Mouse (Mus musculus) liver, postnatal 0 days (tissue): ENCODE data around the gene Rhox11. TPM values are rescaled to one million over a fixed set of nuclear protein-coding genes. Genes with fewer than 3 reads are reported as not detected.
"Not testable (repeated sequence)": the region's sequence is repeated elsewhere in the genome, so short reads cannot be mapped to it uniquely, and the experiment has no call there.

Experiments
- ATAC-seq: fragments of 200-750 bp; cut with Nextera tagmentation; 2 replicates; pipeline ENCODE4 v1.8.0; 2017; ENCODE audit warnings: mild to moderate bottlenecking, moderate library complexity
- DNase-seq: peaks from one replicate; pipeline ENCODE4 v3.0.0-alpha.2; 2016
- H3K27ac ChIP-seq: fragments of 300-500 bp; sonication (generic); 2 replicates; pipeline ENCODE4 v1.5.1; 2014; ENCODE audit warnings: antibody characterized with exemption, moderate library complexity, mild to moderate bottlenecking, low read depth
- H3K27me3 ChIP-seq: fragments of 300-500 bp; sonication (generic); 2 replicates; pipeline ENCODE4 v1.6.1; 2014; ENCODE audit warnings: low read length, control low read depth, mixed read lengths; ENCODE audit not compliant: insufficient read depth
- H3K36me3 ChIP-seq: fragments of 300-500 bp; sonication (generic); replicated peaks from 2 replicates; pipeline ENCODE4 v1.6.1; 2014; ENCODE audit warnings: mild to moderate bottlenecking, control low read depth, low read length, moderate library complexity, mixed read lengths; ENCODE audit not compliant: insufficient read depth
- H3K4me1 ChIP-seq: fragments of 300-500 bp; sonication (generic); 2 replicates; pipeline ENCODE4 v1.6.1; 2014; ENCODE audit warnings: antibody characterized with exemption, mild to moderate bottlenecking, control low read depth; ENCODE audit not compliant: insufficient read depth
- H3K4me2 ChIP-seq: fragments of 300-500 bp; sonication (generic); 2 replicates; pipeline ENCODE4 v1.6.1; 2014; ENCODE audit warnings: low read depth, mild to moderate bottlenecking, low read length, moderate library complexity, mixed read lengths
- H3K4me3 ChIP-seq: fragments of 300-500 bp; sonication (generic); 2 replicates; pipeline ENCODE4 v1.5.1; 2014; ENCODE audit warnings: low read depth, low read length
- H3K9ac ChIP-seq: fragments of 300-500 bp; sonication (generic); replicated peaks from 2 replicates; pipeline ENCODE4 v1.6.1; 2014; ENCODE audit warnings: mild to moderate bottlenecking, moderate library complexity
- H3K9me3 ChIP-seq: fragments of 300-500 bp; sonication (generic); 2 replicates; pipeline ENCODE4 v1.6.1; 2016; ENCODE audit warnings: mild to moderate bottlenecking, control low read depth, low read length, mixed read lengths
- CTCF ChIP-seq: sonication (generic); IDR thresholded peaks from 2 replicates; pipeline ENCODE4 v1.5.1; 2016; ENCODE audit warnings: antibody characterized with exemption, low read depth
- EP300 ChIP-seq: IDR thresholded peaks from 2 replicates; pipeline ENCODE4 v1.6.1; 2016; ENCODE audit warnings: antibody characterized with exemption, low read depth, mild to moderate bottlenecking
- WGBS: fragments of 180-500 bp; shearing (Covaris S2); extraction: QIAGEN DNeasy Blood & Tissue Kit; methylation state at CpG from one replicate; pipeline ENCODE4 v1.1.7; 2014; ENCODE audit not compliant: insufficient replicate concordance; 5-methylcytosine and 5-hydroxymethylcytosine counted together
- polyA plus RNA-seq: library from polyadenylated mRNA; unstranded; fragments of >200 nt; fragmentation: Nextera tagmentation; extraction: Ambion mirVana; gene quantifications from 2 replicates; pipeline ENCODE4 v1.2.1, GENCODE M21; 2015

The Rhox11 gene
- polyA plus RNA-seq, 1 experiment from 2014 or later = not detected

DNA sequence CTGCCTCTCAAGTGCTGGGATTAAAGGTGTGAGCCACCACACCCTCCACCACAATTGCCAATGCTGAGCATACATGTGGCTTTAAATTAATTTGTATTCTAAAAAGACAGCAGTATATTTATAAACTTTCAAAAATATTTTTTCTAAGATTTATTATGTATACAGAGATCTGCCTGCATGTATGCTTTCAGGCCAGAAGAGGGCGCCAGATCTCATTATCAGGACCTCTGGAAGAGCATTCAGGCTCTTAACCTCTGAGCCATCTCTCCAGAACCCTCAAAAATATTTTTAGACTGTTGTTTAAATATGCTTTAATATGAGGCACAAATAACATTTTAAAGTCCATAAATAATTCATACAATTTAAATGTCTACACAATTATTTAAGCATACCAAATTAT, 23.4 kb downstream of the Rhox11 start:
- 6% methylated on average over 1 of the region's 1 CpGs for WGBS
- H3K4me1 ChIP-seq = no peaks in the 10 kb centered on the region
- no peak for ATAC-seq
- no peak for DNase-seq
- no peaks in the 10 kb centered on the region for H3K9me3 ChIP-seq
- H3K27me3 ChIP-seq = no peaks in the 10 kb centered on the region
- H3K9ac ChIP-seq = no peak overlapping the region
- TF ChIP-seq EP300 (no peak), CTCF (peak; percentile 49)
- H3K4me3 ChIP-seq = no peak overlapping the region
- H3K4me2 ChIP-seq = no peak overlapping the region
- H3K36me3 ChIP-seq = no peaks in the 10 kb centered on the region
- H3K27ac ChIP-seq = no peak overlapping the region

DNA sequence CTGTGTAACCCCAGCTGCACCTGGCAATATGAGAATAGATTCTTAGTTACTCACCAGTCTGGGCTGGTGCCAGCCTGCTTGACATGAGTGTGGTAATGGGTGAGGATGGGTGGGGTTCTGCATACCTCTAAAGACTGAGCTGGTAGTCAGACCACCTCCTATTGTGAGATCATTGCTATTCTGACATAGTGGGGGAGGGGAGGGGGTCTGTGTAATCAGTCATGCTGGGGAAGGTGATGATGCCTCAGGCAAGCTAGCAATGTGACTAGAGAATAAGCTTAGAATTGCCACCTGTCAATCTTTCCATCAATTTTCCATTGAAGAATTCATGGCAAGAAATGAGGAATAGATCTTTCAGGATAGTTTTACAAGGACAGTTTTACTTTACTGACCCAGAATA, 41.9 kb downstream of the Rhox11 start, which contains the start of gene Btg1-ps2:
Btg1-ps2 (minus strand) TSS at position 101 of the 400 bp plus-strand sequence.
- not testable (repeated sequence) for H3K4me1 ChIP-seq, H3K9ac ChIP-seq, DNase-seq, H3K4me3 ChIP-seq, H3K27ac ChIP-seq, ATAC-seq, H3K27me3 ChIP-seq, H3K9me3 ChIP-seq, H3K36me3 ChIP-seq, H3K4me2 ChIP-seq

DNA sequence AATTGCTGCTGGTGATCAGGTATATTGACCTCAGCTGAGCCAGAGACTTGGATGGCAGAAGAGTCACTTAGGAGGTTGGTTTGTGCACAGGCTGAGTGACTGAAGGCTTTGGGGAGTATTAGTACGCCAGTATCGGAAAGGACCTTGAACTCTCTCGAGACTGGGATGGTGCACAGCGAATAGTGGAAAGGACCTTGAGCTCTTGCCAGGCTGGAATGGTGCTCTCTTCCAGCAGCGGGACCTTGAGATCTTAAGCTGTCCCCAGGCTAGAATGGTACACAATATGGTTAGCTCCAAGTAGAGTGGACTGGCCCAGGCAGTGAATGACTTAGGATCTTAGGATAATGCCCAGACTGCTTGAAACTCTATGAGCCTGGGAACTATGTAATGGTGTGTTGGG, 45.3 kb downstream of the Rhox11 start:
- no peak for DNase-seq

DNA sequence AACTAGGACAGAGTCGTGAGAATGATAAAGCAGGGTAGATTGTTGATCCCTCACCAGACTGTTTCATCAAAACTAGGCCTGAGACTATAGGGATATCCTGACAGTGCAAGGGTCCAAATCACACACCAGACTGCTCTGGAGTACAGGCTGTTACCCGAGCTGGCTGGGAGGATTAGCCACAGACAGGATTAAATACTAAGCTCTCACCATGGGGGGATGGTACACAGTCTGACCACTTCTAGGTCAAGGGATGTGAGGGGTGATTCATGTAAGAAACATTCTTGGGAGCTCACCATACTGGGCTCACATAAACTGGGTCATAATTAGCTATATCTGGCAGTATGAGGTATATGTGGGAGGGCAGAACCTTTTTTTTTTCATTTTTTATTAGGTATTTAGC, 51.1 kb downstream of the Rhox11 start:
- 58% methylated on average over 2 of the region's 2 CpGs for WGBS

More for the DNA sequence above, 45.3 kb downstream of the Rhox11 start:
- Histone ChIP-seq H3K4me1 (no peaks in the 10 kb centered on the region), H3K36me3 (no peaks in the 10 kb centered on the region), H3K9ac (no peak overlapping the region), H3K27me3 (no peaks in the 10 kb centered on the region), H3K4me2 (no peak overlapping the region), H3K4me3 (no peak overlapping the region), H3K27ac (no peak overlapping the region), H3K9me3 (no peaks in the 10 kb centered on the region)
- ATAC-seq = no peak
- WGBS = 83% methylated on average over 5 of the region's 5 CpGs
- TF ChIP-seq CTCF = no peak
- no peak for TF ChIP-seq EP300

More for the DNA sequence above, 51.1 kb downstream of the Rhox11 start:
- Histone ChIP-seq H3K4me1 (no peaks in the 10 kb centered on the region), H3K27ac (no peak overlapping the region), H3K9ac (no peak overlapping the region), H3K36me3 (no peaks in the 10 kb centered on the region), H3K4me2 (no peak overlapping the region), H3K27me3 (no peaks in the 10 kb centered on the region), H3K4me3 (no peak overlapping the region), H3K9me3 (no peaks in the 10 kb centered on the region)
- ATAC-seq (no peak), DNase-seq (no peak)
- TF ChIP-seq CTCF = no peak
- no peak for TF ChIP-seq EP300

Other genes starting within 250 kb of the Rhox11 start
- gene Rhox8, start 206.2 kb downstream of the Rhox11 start, polyA plus RNA-seq = not detected in 2 replicates
- gene Rhox7b, start 187.9 kb downstream of the Rhox11 start, polyA plus RNA-seq = not detected in 2 replicates
- not detected in 2 replicates for gene Rhox9, start 183.4 kb downstream of the Rhox11 start, polyA plus RNA-seq
- gene Btg1-ps1, start 66.3 kb downstream of the Rhox11 start, polyA plus RNA-seq = not detected in 2 replicates
- gene Btg1-ps2, start 42.0 kb downstream of the Rhox11 start, polyA plus RNA-seq = not detected in 2 replicates
- not detected in 2 replicates for gene Rhox10, start 18.7 kb downstream of the Rhox11 start, polyA plus RNA-seq
- gene Rhox12, start 25.8 kb upstream of the Rhox11 start, polyA plus RNA-seq = not detected in 2 replicates
- not detected in 2 replicates for gene Rhox13, start 36.1 kb upstream of the Rhox11 start, polyA plus RNA-seq
- 1.3 TPM in 2 replicates for gene Zbtb33, start 104.7 kb upstream of the Rhox11 start, polyA plus RNA-seq
- 2.4 and 2.7 TPM in 2 replicates for gene Tmem255a, start 167.3 kb upstream of the Rhox11 start, polyA plus RNA-seq
- gene Atp1b4, start 231.0 kb upstream of the Rhox11 start, polyA plus RNA-seq = 0.06 and 1.5 TPM in 2 replicates